Mouse (Mus musculus): ENCODE data around the gene Eif1b. TPM values are rescaled to one million over a fixed set of nuclear protein-coding genes. Genes with fewer than 3 reads are reported as not detected.

Gene Eif1b
- 63.5 TPM for polyA plus RNA-seq (2014; fragmentation: Illumina TruSeq; extraction: RNeasy Lipid Tissue Mini Kit (QIAGEN cat#74804))

GRCm38 (mm10) chr9:120492010-120492399 is at the start of gene Eif1b:
Gene Eif1b (plus strand): TSS chr9:120492232.

GRCm38 (mm10) chr9:120539662-120540251 is 47.7 kb downstream of the Eif1b start, which contains the start of gene Entpd3:
Gene Entpd3 (plus strand): TSS chr9:120539818.

Other genes with a start within 250 kb of the Eif1b start
- gene Myrip, start 190.7 kb upstream of the Eif1b start, polyA plus RNA-seq (2014; fragmentation: Illumina TruSeq; extraction: RNeasy Lipid Tissue Mini Kit (QIAGEN cat#74804)) = 1.7 TPM
- 0.83 TPM for gene Entpd3, start 47.6 kb downstream of the Eif1b start, polyA plus RNA-seq (2014; fragmentation: Illumina TruSeq; extraction: RNeasy Lipid Tissue Mini Kit (QIAGEN cat#74804))
- 974 TPM for gene Rpl14, start 79.2 kb downstream of the Eif1b start, polyA plus RNA-seq (2014; fragmentation: Illumina TruSeq; extraction: RNeasy Lipid Tissue Mini Kit (QIAGEN cat#74804))